Mouse (Mus musculus) c-Kit-negative CD71-positive TER-119-positive erythroid progenitor cells, embryonic 14.5 days (primary cell): Measurements from ENCODE around the gene Rcsd1.
"Not testable (repeated sequence)": the region's sequence is repeated elsewhere in the genome, so short reads cannot be mapped to it uniquely, and the experiment has no call there.

Experiments used
- DNase-seq: peaks from one replicate; pipeline ENCODE4 v3.0.0-alpha.2; 2013; ENCODE audit warnings: low read depth, low spot score

Gene Rcsd1

DNA sequence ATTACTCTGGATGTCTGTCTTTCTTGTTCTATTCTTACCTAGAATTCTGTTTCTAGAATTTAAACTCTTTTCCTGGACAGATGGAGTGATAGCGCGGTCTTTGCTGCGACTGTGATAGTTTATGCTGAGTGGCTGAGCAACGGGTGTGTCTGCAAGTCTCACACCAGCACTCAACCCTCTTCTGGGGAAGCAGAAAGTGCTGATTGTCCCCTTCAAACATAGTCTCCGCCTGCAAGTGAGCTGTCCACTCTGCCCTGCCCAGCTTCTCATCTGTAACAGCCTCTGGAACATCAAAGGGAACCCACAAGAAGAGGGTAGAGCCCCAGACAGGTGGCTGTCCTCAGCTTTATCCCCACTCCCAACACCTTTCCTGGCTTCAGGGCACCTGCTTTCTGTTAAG lies 19.7 kb downstream of the Rcsd1 start:
- DNase-seq = no peak

- no peak for DNase-seq
These were observed 21.7 kb downstream of the Rcsd1 start for GRCm38 (mm10) chr1:165687861-165688260.

DNA sequence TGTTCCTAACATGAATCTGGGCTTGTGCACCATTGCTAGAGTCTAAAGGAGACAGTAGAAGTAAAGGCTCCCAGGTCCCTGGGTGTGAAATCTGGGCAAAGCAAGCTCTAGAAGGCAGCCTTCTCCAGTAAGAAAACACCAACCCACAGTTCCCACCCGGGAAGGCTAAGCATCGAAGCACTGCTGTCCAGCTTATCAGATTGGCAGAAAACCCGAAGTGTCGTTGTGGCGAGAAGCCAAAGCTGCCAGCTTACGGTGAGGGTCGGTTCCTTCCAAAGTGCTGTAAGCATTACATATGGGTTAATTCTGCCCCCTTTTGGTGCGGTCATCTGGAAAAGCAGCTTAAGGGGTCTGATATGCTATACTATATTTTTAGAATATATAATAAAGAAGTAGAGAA lies 22.6 kb downstream of the Rcsd1 start:
- DNase-seq = no peak

GRCm38 (mm10) chr1:165686349-165686748 lies 23.2 kb downstream of the Rcsd1 start:
- DNase-seq = no peak

DNA sequence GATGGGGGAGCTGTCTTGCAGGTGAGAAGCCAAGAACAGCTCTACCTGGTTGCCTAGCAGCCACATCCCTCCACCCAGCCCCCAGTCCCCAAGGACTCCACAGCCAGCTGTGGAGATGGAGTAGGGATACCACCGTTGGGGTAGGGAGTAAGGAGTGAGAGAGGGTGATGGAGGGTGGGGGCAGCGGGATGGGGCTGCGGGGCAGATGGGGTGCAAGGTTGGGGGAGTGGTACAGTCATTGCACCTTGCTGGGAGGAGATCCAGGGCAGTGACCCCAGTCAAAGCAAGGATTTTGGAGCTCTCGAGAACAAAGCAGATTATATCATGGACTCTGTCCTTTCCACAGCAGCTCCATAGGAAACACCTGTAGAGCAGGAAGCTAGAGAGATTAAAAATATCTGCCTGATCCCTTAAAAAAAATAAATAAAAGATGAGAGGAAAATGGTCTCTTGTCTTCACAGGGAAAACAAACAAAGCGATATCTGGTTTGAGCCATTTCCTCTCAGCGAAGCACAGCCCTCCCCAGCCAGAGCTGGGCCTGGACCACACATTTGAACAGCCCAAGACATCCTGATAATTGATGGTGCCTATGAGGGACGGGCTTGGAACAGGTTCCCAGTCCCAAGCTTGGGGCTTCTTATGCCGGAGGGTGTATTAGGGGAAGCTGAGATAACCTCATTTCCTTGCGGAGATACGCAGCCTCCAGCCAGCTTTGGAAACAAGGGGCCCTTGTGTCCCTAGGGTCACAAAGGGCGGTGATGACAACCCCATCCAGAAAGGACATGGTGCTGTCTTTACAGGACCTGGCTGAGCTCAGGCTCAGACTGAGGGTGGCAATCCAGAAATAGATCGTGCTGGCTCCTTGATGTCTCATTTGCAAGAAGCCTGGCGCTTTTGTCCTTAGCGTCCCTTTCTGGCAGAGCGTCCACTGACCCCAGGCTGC lies 25.0 kb downstream of the Rcsd1 start:
- DNase-seq = no peak

GRCm38 (mm10) chr1:165682056-165682853 lies 27.3 kb downstream of the Rcsd1 start:
- no peak for DNase-seq

GRCm38 (mm10) chr1:165681045-165681794 lies 28.3 kb downstream of the Rcsd1 start:
- no peak for DNase-seq

DNA sequence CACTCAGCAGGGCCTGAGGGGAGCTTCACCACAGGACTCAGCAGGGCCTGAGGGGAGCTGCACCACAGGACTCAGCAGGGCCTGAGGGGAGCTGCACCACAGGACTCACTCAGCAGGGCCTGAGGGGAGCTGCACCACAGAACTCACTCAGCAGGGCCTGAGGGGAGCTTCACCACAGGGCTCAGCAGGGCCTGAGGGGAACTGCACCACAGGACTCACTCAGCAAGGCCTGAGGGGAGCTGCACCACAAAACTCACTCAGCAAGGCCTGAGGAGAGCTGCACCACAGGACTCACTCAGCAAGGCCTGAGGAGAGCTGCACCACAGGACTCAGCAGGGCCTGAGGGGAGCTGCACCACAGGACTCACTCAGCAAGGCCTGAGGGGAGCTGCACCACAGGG lies 29.5 kb downstream of the Rcsd1 start:
- DNase-seq = not testable (repeated sequence)

DNA sequence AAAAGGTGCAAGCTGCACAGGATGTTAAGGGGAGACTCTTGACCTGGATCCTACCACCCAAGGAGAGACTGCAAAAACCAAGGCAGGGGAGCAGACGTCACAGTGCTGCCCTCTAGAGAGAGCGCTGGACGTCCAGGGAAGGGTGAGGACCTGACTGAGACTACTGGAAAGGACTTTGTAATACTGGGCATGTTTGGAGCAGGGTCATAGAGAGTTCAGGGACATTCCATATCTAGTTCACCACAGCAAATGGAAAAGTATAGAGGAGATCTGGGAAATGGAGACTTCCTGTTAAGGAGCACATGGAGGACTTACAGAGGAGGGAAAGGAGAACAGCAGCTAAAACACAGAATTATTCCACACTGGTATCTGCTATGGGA lies 29.9 kb downstream of the Rcsd1 start:
- no peak for DNase-seq

GRCm38 (mm10) chr1:165678861-165679617 lies 30.5 kb downstream of the Rcsd1 start:
- DNase-seq = no peak

DNA sequence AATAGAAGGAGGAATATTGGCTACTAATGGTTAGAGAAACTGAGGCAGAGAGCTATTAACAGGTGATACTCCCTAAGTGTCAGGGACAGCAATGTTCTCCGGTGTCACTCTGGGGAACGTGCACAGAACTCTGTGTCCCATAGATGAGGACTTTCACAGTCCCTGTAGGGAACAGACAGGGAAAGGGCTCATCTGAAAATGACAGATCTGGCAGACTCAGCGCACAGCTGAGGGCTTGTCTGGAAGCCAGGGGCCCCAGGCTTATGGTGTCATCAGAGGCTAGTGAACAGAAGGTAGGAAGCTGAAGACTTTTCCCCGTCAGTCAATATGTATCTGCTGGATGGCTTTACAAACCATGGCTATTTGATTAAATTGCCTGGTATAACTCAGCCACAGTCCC lies 32.0 kb downstream of the Rcsd1 start:
- DNase-seq = no peak

DNA sequence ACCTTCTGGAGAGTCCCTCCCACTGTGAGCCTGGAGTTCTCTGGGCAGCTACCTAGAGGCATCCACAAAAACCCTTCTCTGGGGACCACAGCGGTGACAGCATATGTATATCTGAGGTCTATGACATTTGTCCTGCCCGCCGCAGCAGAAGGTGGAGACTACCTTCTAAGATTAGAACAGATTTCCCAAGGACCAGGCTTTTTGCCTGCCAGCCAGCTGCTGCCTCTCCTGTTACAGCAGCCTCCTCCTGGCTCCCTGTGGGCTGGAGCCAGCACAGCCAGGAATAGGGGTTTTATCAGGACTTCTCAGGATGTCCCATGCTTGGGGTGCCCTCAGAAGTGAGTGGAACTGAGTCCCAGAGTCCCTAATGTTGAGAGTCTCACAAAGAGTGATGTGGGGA lies 32.6 kb downstream of the Rcsd1 start:
- DNase-seq = no peak

DNA sequence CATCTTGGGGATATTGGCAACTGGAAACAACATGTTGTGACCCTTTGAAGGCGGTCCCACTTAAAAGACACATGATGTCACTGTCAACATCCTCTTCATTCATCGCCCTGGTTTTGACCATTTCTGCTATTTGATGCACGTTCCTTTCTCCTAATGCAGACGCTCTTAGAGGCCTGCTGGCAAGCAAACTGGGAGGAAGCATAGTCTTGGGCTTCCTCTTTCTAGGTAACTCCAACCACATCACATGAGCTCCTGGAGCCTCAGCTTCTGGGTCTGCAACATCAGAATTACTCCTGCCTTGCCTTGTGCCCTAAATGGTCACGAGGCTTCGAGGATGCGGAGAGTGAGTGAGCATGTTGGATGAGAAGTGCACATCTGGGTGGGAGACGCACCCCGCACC lies 34.4 kb downstream of the Rcsd1 start:
- DNase-seq = no peak

GRCm38 (mm10) chr1:165672355-165672754 lies 37.2 kb downstream of the Rcsd1 start:
- no peak for DNase-seq

DNA sequence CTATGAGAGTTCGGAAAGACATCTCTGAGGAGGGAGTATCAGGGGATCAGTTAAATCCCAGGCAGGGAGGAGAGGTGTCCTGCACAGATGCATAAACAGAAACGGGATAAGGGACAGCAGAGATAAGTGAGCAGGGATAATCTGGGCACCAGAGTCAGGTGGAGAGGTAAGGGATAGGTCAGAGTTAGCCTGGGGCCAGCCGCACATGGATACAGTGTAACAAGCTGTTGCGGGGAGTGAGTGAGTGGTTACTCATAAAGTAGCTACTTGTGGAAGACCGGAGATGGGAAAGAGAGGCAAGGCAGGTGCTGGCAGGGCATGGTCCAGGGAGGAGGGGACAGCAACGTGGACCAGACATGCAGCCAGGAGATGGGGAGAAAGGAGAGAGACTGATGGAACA lies 39.5 kb downstream of the Rcsd1 start:
- DNase-seq = no peak

DNA sequence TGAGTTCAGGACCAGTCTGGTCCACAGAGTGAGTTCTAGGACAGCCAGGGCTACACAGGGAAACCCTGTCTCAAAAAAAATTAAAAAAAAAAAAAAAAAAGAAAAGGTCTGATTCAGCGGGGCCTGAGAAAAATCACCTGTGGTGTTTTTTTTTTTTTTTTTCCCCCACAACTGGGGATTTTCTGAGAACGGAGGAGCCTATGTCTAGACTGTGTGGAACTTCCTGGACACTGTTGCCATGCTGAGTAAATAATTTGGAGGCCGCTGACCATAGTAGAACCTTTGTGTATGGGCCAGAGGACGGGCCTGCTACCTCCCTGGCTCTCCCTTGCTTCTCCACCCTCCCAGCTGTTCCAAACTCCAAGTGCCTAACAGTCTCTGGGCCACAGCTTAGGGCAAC lies 40.7 kb downstream of the Rcsd1 start:
- no peak for DNase-seq

GRCm38 (mm10) chr1:165667380-165667779 lies 42.2 kb downstream of the Rcsd1 start:
- DNase-seq = no peak

DNA sequence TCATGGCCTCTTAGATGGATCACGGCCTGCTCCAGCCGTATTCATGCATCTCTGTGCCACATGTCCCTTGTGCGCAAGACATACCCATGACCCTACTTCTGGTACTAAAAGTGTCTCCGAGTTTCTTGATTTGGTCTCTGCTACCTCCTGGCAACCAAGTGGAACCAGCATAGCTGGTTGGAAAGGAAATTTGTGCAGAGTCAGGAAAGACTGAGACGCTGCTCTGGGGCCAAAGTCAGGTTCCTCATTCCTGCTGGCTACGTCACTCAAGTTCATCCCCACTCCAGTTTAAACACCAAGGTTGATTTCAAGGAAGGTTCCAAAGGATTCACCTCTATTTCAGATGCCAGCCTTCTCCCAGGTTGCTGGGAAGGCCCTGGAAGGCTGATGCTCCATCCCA lies 42.6 kb downstream of the Rcsd1 start:
- no peak for DNase-seq

- DNase-seq = no peak
These were observed 43.8 kb downstream of the Rcsd1 start for GRCm38 (mm10) chr1:165665758-165666157.

- no peak for DNase-seq
These were observed 46.3 kb downstream of the Rcsd1 start for GRCm38 (mm10) chr1:165663277-165663676.
